Comparison of ENCODE assay signal across 20 mouse cellular contexts in the genomic region with DNA sequence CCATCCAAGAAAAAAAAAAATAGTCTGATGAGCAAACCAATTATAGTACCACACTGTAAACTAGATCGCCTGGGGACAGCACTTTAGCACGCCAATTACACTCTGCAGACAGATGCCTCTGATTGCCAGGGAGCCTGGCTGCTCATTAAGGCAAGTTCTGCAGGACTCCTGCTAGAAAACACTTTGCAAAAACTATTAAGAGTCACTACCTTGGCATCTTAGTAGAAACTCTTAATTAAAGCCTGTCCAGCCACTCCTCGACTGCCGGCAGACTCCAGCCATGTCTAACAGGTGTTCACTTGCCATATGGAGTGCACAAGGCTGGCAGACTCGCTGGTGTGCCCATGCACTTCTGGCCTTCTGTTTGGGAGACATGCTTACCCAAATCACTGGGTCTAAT. TPM values are rescaled to one million over a fixed set of nuclear protein-coding genes. Genes with fewer than 3 reads are reported as not detected.
A peak's percentile ranks its signal among the peaks of the same experiment; 100 is the strongest.
DNase-seq lines count a peak whose midpoint lies in the region; ATAC-seq and TF ChIP-seq lines count a peak whose summit lies in the region.
"Had no signal": no experiment of that assay in that cellular context is flagged by ENCODE, and none has a peak within 500 bp of the region (broad histone marks: within the 10 kb centered on the region; RNA-seq: fewer than 3 reads in every experiment).

No protein-coding gene starts in this region.

- no peak overlapping the region for H3K27ac ChIP-seq in lung, postnatal 0 days (ENCODE audit: low read length)
- H3K27ac ChIP-seq: heart, adult 2 months; limb, embryonic 12.5 days; liver, embryonic 14.5 days had no signal

- ATAC-seq in lung, postnatal 0 days, result no peak
- ATAC-seq: activated CD4-positive, CD25-positive, alpha-beta regulatory T cell, adult 4 months had no signal

- intact Hi-C loops in heart, postnatal 36 days (cut with DNase I), result no loop called here

- no peaks in the 10 kb centered on the region for H3K4me1 ChIP-seq in lung, postnatal 0 days (ENCODE audit: insufficient read depth, low read depth, low read length)
- H3K4me1 ChIP-seq: limb, embryonic 12.5 days had no signal

- no peak for TF ChIP-seq CTCF in lung, postnatal 0 days (IDR thresholded peaks at IDR 0.05)

- H3K27me3 ChIP-seq in lung, postnatal 0 days (replicated peaks; ENCODE audit: insufficient read depth, low read length), result no peaks in the 10 kb centered on the region
- H3K27me3 ChIP-seq: limb, embryonic 12.5 days had no signal

- no peaks in the 10 kb centered on the region for H3K9me3 ChIP-seq in lung, postnatal 0 days (ENCODE audit: low read length)
- H3K9me3 ChIP-seq: limb, embryonic 12.5 days had no signal

- DNase-seq in cerebellum, postnatal 14 days, result peak; percentile 34 to 35
- no peak for DNase-seq in cerebellum, postnatal 25 days
- peak; percentile 12 for DNase-seq in layer of hippocampus, adult 9-10 months (ENCODE audit: low spot score)
- DNase-seq in layer of hippocampus, postnatal 25 days (ENCODE audit: extremely low spot score in 1 of 2, low spot score in 1 of 2), result no peak
- DNase-seq in brain, adult 2 months (ENCODE audit: low read depth, low spot score), result peak; percentile 60
- DNase-seq in forelimb bud, embryonic 11.5 days (ENCODE audit: low read depth, low spot score), result peak; percentile 33
- DNase-seq in lung, postnatal 0 days (ENCODE audit: low spot score), result no peak
- DNase-seq in heart, postnatal 36 days, result no peak
- DNase-seq: cerebellum, adult 11-12 months; embryo, embryonic 11 days; heart, adult 2 months; lung, postnatal 10 days; right cerebral cortex, postnatal 25 days; thymus, postnatal 36 days had no signal

- H3K4me2 ChIP-seq in lung, postnatal 0 days (replicated peaks; ENCODE audit: low read depth, low read length), result no peak overlapping the region
- H3K4me2 ChIP-seq: limb, embryonic 12.5 days had no signal

- WGBS in lung, postnatal 0 days, result 75% methylated on average over 5 of the region's 5 CpGs

- no peaks in the 10 kb centered on the region for H3K36me3 ChIP-seq in lung, postnatal 0 days (ENCODE audit: insufficient read depth, low read length)
- H3K36me3 ChIP-seq: limb, embryonic 12.5 days had no signal

- H3K4me3 ChIP-seq in lung, postnatal 0 days (ENCODE audit: low read depth, low read length), result no peak overlapping the region
- H3K4me3 ChIP-seq: erythroblast, embryonic 14.5 days; heart, adult 2 months; limb, embryonic 12.5 days had no signal

- TF ChIP-seq EP300 in lung, postnatal 0 days (IDR thresholded peaks at IDR 0.05), result no peak

- no peak overlapping the region for H3K9ac ChIP-seq in lung, postnatal 0 days (replicated peaks; ENCODE audit: low read depth)
- H3K9ac ChIP-seq: limb, embryonic 12.5 days; liver, embryonic 14.5 days had no signal

RNA-seq across cellular contexts. Expression of a gene that starts 46.2 kb away (rescaled TPM):
- 10 to 100 TPM; 10.2 to 12.3 TPM for total RNA-seq in layer of hippocampus, postnatal 25 days (2021)
- 8.6 and 9.5 TPM in 2 replicates for polyA plus RNA-seq in lung, postnatal 0 days (2015; fragmentation: Nextera tagmentation; extraction: Ambion mirVana)
- 1 to 10 TPM; 6.2 to 6.8 TPM for total RNA-seq in heart, postnatal 36 days (2021)

RNA-seq across cellular contexts. Expression of a gene that starts 46.3 kb away (rescaled TPM):
- total RNA-seq in layer of hippocampus, postnatal 25 days (2021), result 1 to 10 TPM; 1.3 to 2.0 TPM
- polyA plus RNA-seq in lung, postnatal 0 days (2015; fragmentation: Nextera tagmentation; extraction: Ambion mirVana), result 3.2 and 3.4 TPM in 2 replicates
- not detected for total RNA-seq in heart, postnatal 36 days (2021)
- total RNA-seq: gastrocnemius, adult 8-10 months; heart, adult 2 months; megakaryocyte-erythroid progenitor cell, adult 5-6 weeks had no signal
- polyA plus RNA-seq: erythroblast, embryonic 14.5 days; liver, embryonic 14.5 days had no signal

Comparison
In these comparisons a context has a peak if more than half of its experiments do, and no peak if none do; other contexts are left out.
1. DNase-seq: peak in cerebellum, postnatal 14 days (2 of 2), layer of hippocampus, adult 9-10 months (single experiment), brain, adult 2 months (single experiment) and forelimb bud, embryonic 11.5 days (single experiment); none in cerebellum, postnatal 25 days (0 of 2), layer of hippocampus, postnatal 25 days (0 of 2), lung, postnatal 0 days (single experiment) and heart, postnatal 36 days (0 of 2).